Mouse (Mus musculus) urinary bladder, adult 2 months (tissue): ENCODE results near the gene Osbpl9. TPM values are rescaled to one million over a fixed set of nuclear protein-coding genes. Genes with fewer than 3 reads are reported as not detected.

Experiments used
- DNase-seq: peaks from one replicate; pipeline ENCODE4 v3.0.0; 2022; ENCODE audit warnings: low spot score
- polyA plus RNA-seq: library from polyadenylated mRNA; depleted of rRNA; stranded (reverse); fragments of >200 nt; gene quantifications from 2 replicates; pipeline ENCODE4 v1.2.3, GENCODE M21; 2012; rRNA removed

Osbpl9 gene
- polyA plus RNA-seq, 1 experiment: 97.5 TPM

GRCm38 (mm10) chr4:109036327-109036726 is 165.7 kb downstream of the Osbpl9 start:
- DNase-seq: no peak

DNA sequence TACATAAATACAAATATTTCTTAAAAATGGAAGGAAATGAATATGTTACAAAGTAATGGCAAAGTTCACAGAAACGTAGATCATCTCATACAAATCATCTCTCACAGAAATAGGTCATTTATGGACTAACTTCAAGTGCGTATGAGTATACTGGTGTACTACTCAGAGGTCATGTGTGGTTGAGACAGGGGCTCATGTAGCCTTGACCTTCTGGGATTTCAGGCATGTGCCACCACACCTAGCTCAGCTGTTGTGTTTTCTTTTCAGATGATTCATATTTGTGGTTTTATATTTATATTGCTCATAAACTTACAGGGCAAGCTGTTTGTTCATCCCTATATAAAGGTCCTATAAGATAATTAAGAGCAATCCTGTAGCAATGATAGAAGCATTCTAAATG is 171.8 kb downstream of the Osbpl9 start:
- DNase-seq: no peak

DNA sequence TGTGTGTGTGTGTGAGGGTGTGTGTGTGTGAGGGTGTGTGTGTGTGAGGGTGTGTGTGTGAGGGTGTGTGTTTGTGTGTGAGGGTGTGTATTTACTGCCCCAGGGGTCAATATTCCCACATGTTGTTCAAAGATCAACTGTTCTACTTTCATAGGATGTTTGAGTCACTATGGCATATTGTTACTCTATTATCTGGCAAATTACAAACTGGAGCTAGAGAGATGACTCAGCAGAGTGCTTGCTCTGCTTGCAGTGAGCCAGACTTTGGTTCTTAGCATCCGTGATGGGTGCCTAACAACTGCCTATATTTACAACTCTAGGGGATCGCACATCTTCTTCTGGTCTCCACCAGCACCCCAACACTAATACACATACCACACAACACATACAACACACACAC is 172.2 kb downstream of the Osbpl9 start:
- DNase-seq: no peak

DNA sequence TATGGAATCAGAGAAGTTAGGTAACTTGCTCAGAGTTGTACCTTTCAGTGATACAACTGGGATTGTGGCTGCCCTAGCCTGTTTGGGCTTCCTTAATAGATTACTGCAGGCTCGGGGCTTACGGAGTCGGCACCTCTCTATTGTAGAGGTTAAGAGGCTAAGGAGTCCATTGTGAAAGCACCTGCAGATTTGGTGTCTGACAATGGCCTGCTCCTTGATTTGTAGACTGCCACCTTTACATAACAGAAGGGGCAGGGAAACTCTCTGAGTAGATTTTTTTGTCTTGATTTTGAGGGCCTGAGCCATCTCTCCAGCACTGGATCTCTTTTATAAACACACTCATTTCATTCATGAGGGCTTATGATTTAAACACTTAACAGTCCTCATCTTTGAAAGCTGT is 175.5 kb downstream of the Osbpl9 start:
- DNase-seq: no peak

- no peak for DNase-seq
These were observed 177.0 kb downstream of the Osbpl9 start for GRCm38 (mm10) chr4:109025061-109025460.

- no peak for DNase-seq
These were observed 180.1 kb downstream of the Osbpl9 start for GRCm38 (mm10) chr4:109021976-109022375.

DNA sequence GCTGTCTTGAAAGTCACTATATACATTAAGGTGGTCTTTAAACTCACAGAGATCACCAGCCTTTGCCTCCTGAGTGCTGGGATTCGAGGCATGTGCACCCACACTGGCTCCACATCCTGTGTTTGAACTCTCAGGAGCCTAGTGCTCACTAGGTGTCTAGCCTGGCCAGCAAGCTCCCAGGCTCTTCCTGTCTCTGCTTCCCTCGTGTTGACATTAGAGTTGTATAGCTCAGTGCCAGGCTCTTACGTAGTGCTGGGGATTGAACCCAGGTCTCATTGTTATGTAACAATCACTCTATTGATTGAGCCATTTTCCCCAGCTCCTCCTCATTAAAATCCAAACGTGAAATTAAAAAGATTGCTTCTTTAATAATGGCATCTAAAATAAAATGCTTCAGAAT is 182.8 kb downstream of the Osbpl9 start:
- no peak for DNase-seq

- DNase-seq: peak; percentile 22
These were observed 184.6 kb downstream of the Osbpl9 start for GRCm38 (mm10) chr4:109017441-109017840.

GRCm38 (mm10) chr4:109014091-109014490 is 188.0 kb downstream of the Osbpl9 start:
- no peak for DNase-seq

Other genes starting within 250 kb of the Osbpl9 start
- 101 and 111 TPM in 2 replicates for gene Nrd1, start 201.6 kb downstream of the Osbpl9 start, polyA plus RNA-seq
- 0.04 and 0.18 TPM in 2 replicates for gene Calr4, start 32.2 kb upstream of the Osbpl9 start, polyA plus RNA-seq
- gene Eps15, start 78.0 kb upstream of the Osbpl9 start, polyA plus RNA-seq: 39.7 and 41.2 TPM in 2 replicates
- gene Ttc39a, start 204.4 kb upstream of the Osbpl9 start, polyA plus RNA-seq: 8.4 and 10.8 TPM in 2 replicates